Mouse (Mus musculus): ENCODE data around the gene Slfn2.

Slfn2 gene

GRCm38 (mm10) chr11:83070321-83070970 lies 5.5 kb downstream of the Slfn2 start:
- DNase-seq (ENCODE audit: inconsistent age in 2 of 2, low spot score in 1 of 2), result peak in 1 of 2 experiments; percentile 15

- peak; percentile 67 to 87 for DNase-seq (ENCODE audit: inconsistent age in 2 of 2, low spot score in 1 of 2)
These were observed 13.0 kb downstream of the Slfn2 start for GRCm38 (mm10) chr11:83077714-83078422.

GRCm38 (mm10) chr11:83078423-83079140 lies 13.7 kb downstream of the Slfn2 start:
- no peak for DNase-seq (ENCODE audit: inconsistent age in 2 of 2, low spot score in 1 of 2)

GRCm38 (mm10) chr11:83079487-83080199 lies 14.7 kb downstream of the Slfn2 start:
- peak in 1 of 2 experiments; percentile 63 for DNase-seq (ENCODE audit: inconsistent age in 2 of 2, low spot score in 1 of 2)

GRCm38 (mm10) chr11:83082741-83083473 lies 18.0 kb downstream of the Slfn2 start:
- DNase-seq (ENCODE audit: inconsistent age in 2 of 2, low spot score in 1 of 2), result peak in 1 of 2 experiments; percentile 20

GRCm38 (mm10) chr11:83084161-83084560 lies 19.2 kb downstream of the Slfn2 start:
- DNase-seq (ENCODE audit: inconsistent age in 2 of 2, low spot score in 1 of 2), result no peak

- DNase-seq (ENCODE audit: inconsistent age in 2 of 2, low spot score in 1 of 2), result peak in 1 of 2 experiments; percentile 17
These were observed 19.8 kb downstream of the Slfn2 start for GRCm38 (mm10) chr11:83084761-83085160.

GRCm38 (mm10) chr11:83115138-83115537 lies 50.2 kb downstream of the Slfn2 start:
- peak in 1 of 2 experiments; percentile 72 for DNase-seq (ENCODE audit: inconsistent age in 2 of 2, low spot score in 1 of 2)

- peak in 1 of 2 experiments; percentile 25 for DNase-seq (ENCODE audit: inconsistent age in 2 of 2, low spot score in 1 of 2)
These were observed 51.8 kb downstream of the Slfn2 start, which contains the start of gene Slfn1 for GRCm38 (mm10) chr11:83116597-83117227. Gene Slfn1, plus strand, starts transcription at chr11:83116849.

- peak in 1 of 2 experiments; percentile 25 for DNase-seq (ENCODE audit: inconsistent age in 2 of 2, low spot score in 1 of 2)
These were observed 53.1 kb downstream of the Slfn2 start for GRCm38 (mm10) chr11:83118056-83118455.

Measured in adrenal gland, adult (tissue).